Mouse (Mus musculus) kidney, postnatal 10 days (tissue): ENCODE data around the gene Apobec4.

ENCODE experiments used
- DNase-seq: peaks from one replicate; pipeline ENCODE4 v3.0.0; 2021; ENCODE audit warnings: mixed read lengths

Apobec4 gene

GRCm38 (mm10) chr1:152750312-152750965, at the start of gene Apobec4:
Apobec4 (plus strand) TSS chr1:152750551.
- no peak for DNase-seq

GRCm38 (mm10) chr1:152701066-152701465, 49.3 kb upstream of the Apobec4 start:
- no peak for DNase-seq

- DNase-seq, result peak; percentile 53
Observed at GRCm38 (mm10) chr1:152702920-152703319, 47.4 kb upstream of the Apobec4 start.

- DNase-seq, result no peak
Observed at GRCm38 (mm10) chr1:152703941-152704340, 46.4 kb upstream of the Apobec4 start.

GRCm38 (mm10) chr1:152707560-152707959, 42.8 kb upstream of the Apobec4 start:
- no peak for DNase-seq

- no peak for DNase-seq
Observed at GRCm38 (mm10) chr1:152711037-152711436, 39.3 kb upstream of the Apobec4 start.

GRCm38 (mm10) chr1:152713924-152714323, 36.4 kb upstream of the Apobec4 start:
- no peak for DNase-seq

- DNase-seq, result no peak
Observed at GRCm38 (mm10) chr1:152714405-152714804, 35.9 kb upstream of the Apobec4 start.

GRCm38 (mm10) chr1:152717329-152717728, 33.0 kb upstream of the Apobec4 start:
- no peak for DNase-seq

GRCm38 (mm10) chr1:152718200-152718599, 32.2 kb upstream of the Apobec4 start:
- DNase-seq, result no peak

- no peak for DNase-seq
Observed at GRCm38 (mm10) chr1:152720969-152721368, 29.4 kb upstream of the Apobec4 start.

GRCm38 (mm10) chr1:152721535-152722198, 28.7 kb upstream of the Apobec4 start:
- no peak for DNase-seq

- no peak for DNase-seq
Observed at GRCm38 (mm10) chr1:152724286-152724685, 26.1 kb upstream of the Apobec4 start.

GRCm38 (mm10) chr1:152726095-152726494, 24.3 kb upstream of the Apobec4 start:
- DNase-seq, result no peak

- DNase-seq, result no peak
Observed at GRCm38 (mm10) chr1:152727604-152728236, 22.6 kb upstream of the Apobec4 start.

- DNase-seq, result no peak
Observed at GRCm38 (mm10) chr1:152738793-152739192, 11.6 kb upstream of the Apobec4 start.

- DNase-seq, result no peak
Observed at GRCm38 (mm10) chr1:152739374-152739773, 11.0 kb upstream of the Apobec4 start.

- DNase-seq, result no peak
Observed at GRCm38 (mm10) chr1:152743095-152743826, 7.1 kb upstream of the Apobec4 start.

- peak; percentile 94 for DNase-seq
Observed at GRCm38 (mm10) chr1:152746426-152746825, 3.9 kb upstream of the Apobec4 start.

GRCm38 (mm10) chr1:152749276-152749675, 1.1 kb upstream of the Apobec4 start:
- peak; percentile 27 for DNase-seq

- DNase-seq, result no peak
Observed at GRCm38 (mm10) chr1:152761791-152762190, 11.4 kb downstream of the Apobec4 start.

GRCm38 (mm10) chr1:152766032-152766772, 15.9 kb downstream of the Apobec4 start, which contains the start of the genes Rgl1 and Arpc5:
Rgl1 (minus strand) TSS chr1:152766351.
Arpc5 (plus strand) TSS chr1:152766542.
- peak; percentile 98 for DNase-seq
